Mouse (Mus musculus) ES-E14 (cell line): Measurements from ENCODE around the gene Clstn1.

Experiments used
- CHD2 ChIP-seq: IDR thresholded peaks from 2 replicates; pipeline ENCODE4 v1.6.1; 2014; ENCODE audit warnings: mild to moderate bottlenecking, low read depth, low read length, inconsistent platforms
- HCFC1 ChIP-seq: IDR thresholded peaks from 2 replicates; pipeline ENCODE4 v1.6.1; 2012; ENCODE audit warnings: low read length, inconsistent platforms, borderline replicate concordance; ENCODE audit not compliant: insufficient read depth
- MAFK ChIP-seq: IDR thresholded peaks from 2 replicates; pipeline ENCODE4 v1.6.1; 2014; ENCODE audit warnings: mild to moderate bottlenecking, low read depth, low read length, inconsistent platforms; ENCODE audit not compliant: insufficient read depth
- ZC3H11A ChIP-seq: IDR thresholded peaks from 2 replicates; pipeline ENCODE4 v1.6.1; 2012; ENCODE audit warnings: low read depth, mild to moderate bottlenecking, inconsistent platforms, low read length, borderline replicate concordance
- ZNF384 ChIP-seq: IDR thresholded peaks from 2 replicates; pipeline ENCODE4 v1.6.1; 2012; ENCODE audit warnings: low read depth, low read length, inconsistent platforms

- TF ChIP-seq MAFK (no peak), ZC3H11A (no peak), CHD2 (no peak), HCFC1 (no peak), ZNF384 (no peak)
Measured at GRCm38 (mm10) chr4:149690828-149691280, 104.6 kb downstream of the Clstn1 start.
